Mouse (Mus musculus) lung, postnatal 10 days (tissue): Measurements from ENCODE around the gene Mup3.
"Not testable (repeated sequence)": the region's sequence is repeated elsewhere in the genome, so short reads cannot be mapped to it uniquely, and the experiment has no call there.

Experiments
- DNase-seq: peaks from one replicate; pipeline ENCODE4 v3.0.0; 2021

Gene Mup3

GRCm38 (mm10) chr4:62087241-62087640 lies at the start of gene Mup3:
Gene Mup3, minus strand, starts transcription at chr4:62087342.
- DNase-seq: no peak

- peak; percentile 42 for DNase-seq
Measured at GRCm38 (mm10) chr4:62133706-62134105, 46.6 kb upstream of the Mup3 start.

GRCm38 (mm10) chr4:62103366-62103765 lies 16.2 kb upstream of the Mup3 start:
- DNase-seq: peak; percentile 16

- no peak for DNase-seq
Measured at GRCm38 (mm10) chr4:62087953-62088352, 811 bp upstream of the Mup3 start.

GRCm38 (mm10) chr4:62082755-62083154 lies 4.4 kb downstream of the Mup3 start:
- DNase-seq: no peak

GRCm38 (mm10) chr4:62075126-62075525 lies 12.0 kb downstream of the Mup3 start:
- DNase-seq: no peak

- not testable (repeated sequence) for DNase-seq
Measured at GRCm38 (mm10) chr4:62054780-62055179, 32.4 kb downstream of the Mup3 start.

GRCm38 (mm10) chr4:62054058-62054457 lies 33.1 kb downstream of the Mup3 start, which contains the start of gene Mup20:
Gene Mup20, minus strand, starts transcription at chr4:62054158.
- DNase-seq: not testable (repeated sequence)
